Mouse (Mus musculus) embryonic facial prominence, embryonic 14.5 days (tissue): ENCODE results near the gene Vmn1r214. TPM values are rescaled to one million over a fixed set of nuclear protein-coding genes. Genes with fewer than 3 reads are reported as not detected.
A peak's percentile ranks its signal among the peaks of the same experiment; 100 is the strongest.

ENCODE experiments used
- ATAC-seq: fragments of 200-750 bp; cut with Nextera tagmentation; 2 replicates; pipeline ENCODE4 v1.8.0; 2017; ENCODE audit warnings: low read depth, moderate number of reproducible peaks, moderate TSS enrichment
- DNase-seq: peaks from one replicate; pipeline ENCODE4 v3.0.0-alpha.2; 2015; ENCODE audit warnings: low spot score
- H3K27ac ChIP-seq: fragments of 300-500 bp; sonication (generic); replicated peaks from 2 replicates; pipeline ENCODE4 v1.5.1; 2014; ENCODE audit warnings: low read depth, mild to moderate bottlenecking, low read length, moderate library complexity
- H3K27me3 ChIP-seq: fragments of 300-500 bp; sonication (generic); replicated peaks from 2 replicates; pipeline ENCODE4 v1.6.1; 2014; ENCODE audit warnings: low read length; ENCODE audit not compliant: control insufficient read depth, insufficient read depth
- H3K36me3 ChIP-seq: fragments of 300-500 bp; sonication (generic); 2 replicates; pipeline ENCODE4 v1.6.1; 2014; ENCODE audit warnings: low read length, mixed read lengths; ENCODE audit not compliant: control insufficient read depth, insufficient read depth
- H3K4me1 ChIP-seq: fragments of 300-500 bp; sonication (generic); 2 replicates; pipeline ENCODE4 v1.6.1; 2014; ENCODE audit warnings: antibody characterized with exemption, low read length; ENCODE audit not compliant: control insufficient read depth, insufficient read depth
- H3K4me2 ChIP-seq: fragments of 300-500 bp; sonication (generic); 2 replicates; pipeline ENCODE4 v1.6.1; 2014; ENCODE audit warnings: low read depth, mild to moderate bottlenecking, low read length, moderate library complexity, mixed read lengths
- H3K4me3 ChIP-seq: fragments of 300-500 bp; sonication (generic); 2 replicates; pipeline ENCODE4 v1.5.1; 2014; ENCODE audit warnings: low read depth, mild to moderate bottlenecking, low read length
- H3K9ac ChIP-seq: fragments of 300-500 bp; sonication (generic); 2 replicates; pipeline ENCODE4 v1.6.1; 2014; ENCODE audit warnings: low read depth, mild to moderate bottlenecking, low read length, moderate library complexity, mixed read lengths
- H3K9me3 ChIP-seq: fragments of 300-500 bp; sonication (generic); 2 replicates; pipeline ENCODE4 v1.6.1; 2016; ENCODE audit warnings: low read length; ENCODE audit not compliant: control insufficient read depth
- WGBS: fragments of 180-500 bp; shearing (Covaris S2); extraction: QIAGEN DNeasy Blood & Tissue Kit; methylation state at CpG from one replicate; pipeline ENCODE4 v1.1.7; 2014; 5-methylcytosine and 5-hydroxymethylcytosine counted together
- polyA plus RNA-seq: library from polyadenylated mRNA; unstranded; fragments of >200 nt; fragmentation: Nextera tagmentation; extraction: Ambion mirVana; gene quantifications from 2 replicates; pipeline ENCODE4 v1.2.1, GENCODE M21; 2014

Vmn1r214 gene
- not detected in 2 replicates for polyA plus RNA-seq

GRCm38 (mm10) chr13:23030118-23030517, at the start of gene Vmn1r214:
TSS of gene Vmn1r214 (plus strand) at chr13:23030418.
- H3K4me2 ChIP-seq: no peak within 1 kb of the TSS
- no peaks in the 10 kb centered on the region for H3K4me1 ChIP-seq
- no peak within 1 kb of the TSS for H3K4me3 ChIP-seq
- H3K9me3 ChIP-seq: no peaks in the 10 kb centered on the region
- no peak for DNase-seq
- no peaks in the 10 kb centered on the region for H3K27me3 ChIP-seq
- WGBS: 88% methylated on average over 3 of the region's 3 CpGs
- no peak within 1 kb of the TSS for H3K9ac ChIP-seq
- no peak for ATAC-seq
- H3K36me3 ChIP-seq: no peaks in the 10 kb centered on the region
- no peak within 1 kb of the TSS for H3K27ac ChIP-seq

- WGBS: 78% methylated on average over 11 of the region's 11 CpGs
- no peak for ATAC-seq
- H3K9ac ChIP-seq: no peak overlapping the region
- H3K4me2 ChIP-seq: no peak overlapping the region
- no peak overlapping the region for H3K4me3 ChIP-seq
- DNase-seq: no peak
- no peaks in the 10 kb centered on the region for H3K9me3 ChIP-seq
- H3K27me3 ChIP-seq: no peaks in the 10 kb centered on the region
- no peaks in the 10 kb centered on the region for H3K4me1 ChIP-seq
- H3K36me3 ChIP-seq: no peaks in the 10 kb centered on the region
- no peak overlapping the region for H3K27ac ChIP-seq
These were observed 39.9 kb upstream of the Vmn1r214 start for GRCm38 (mm10) chr13:22990214-22990891.

- ATAC-seq: no peak
- H3K36me3 ChIP-seq: no peaks in the 10 kb centered on the region
These were observed 38.0 kb upstream of the Vmn1r214 start for GRCm38 (mm10) chr13:22992178-22992700.

GRCm38 (mm10) chr13:22992721-22993120, 37.5 kb upstream of the Vmn1r214 start:
- Histone ChIP-seq H3K4me2 (no peak overlapping the region), H3K9ac (no peak overlapping the region), H3K9me3 (no peaks in the 10 kb centered on the region), H3K4me1 (no peaks in the 10 kb centered on the region), H3K27me3 (no peaks in the 10 kb centered on the region), H3K4me3 (no peak overlapping the region), H3K27ac (no peak overlapping the region), H3K36me3 (no peaks in the 10 kb centered on the region)
- 51% methylated on average over 2 of the region's 2 CpGs for WGBS
- no peak for DNase-seq
- ATAC-seq: no peak

More at GRCm38 (mm10) chr13:22992178-22992700, 38.0 kb upstream of the Vmn1r214 start:
- Histone ChIP-seq H3K4me1 (no peaks in the 10 kb centered on the region), H3K4me3 (no peak overlapping the region), H3K27me3 (no peaks in the 10 kb centered on the region), H3K9me3 (no peaks in the 10 kb centered on the region), H3K4me2 (no peak overlapping the region), H3K27ac (no peak overlapping the region), H3K9ac (no peak overlapping the region)
- WGBS: 34% methylated on average over 1 of the region's 1 CpGs
- no peak for DNase-seq

GRCm38 (mm10) chr13:23007356-23007755, 22.9 kb upstream of the Vmn1r214 start, which contains the start of gene Vmn1r213:
TSS of gene Vmn1r213 (plus strand) at chr13:23007656.
- Histone ChIP-seq H3K27ac (no peak within 1 kb of the TSS), H3K9me3 (no peaks in the 10 kb centered on the region), H3K27me3 (no peaks in the 10 kb centered on the region), H3K4me2 (no peak within 1 kb of the TSS), H3K9ac (no peak within 1 kb of the TSS), H3K4me3 (no peak within 1 kb of the TSS), H3K36me3 (no peaks in the 10 kb centered on the region), H3K4me1 (no peaks in the 10 kb centered on the region)
- 85% methylated on average over 1 of the region's 1 CpGs for WGBS
- ATAC-seq (no peak), DNase-seq (no peak)

- Histone ChIP-seq H3K4me3 (no peak overlapping the region), H3K4me1 (no peaks in the 10 kb centered on the region), H3K27ac (no peak overlapping the region), H3K9me3 (no peaks in the 10 kb centered on the region), H3K9ac (no peak overlapping the region), H3K36me3 (no peaks in the 10 kb centered on the region), H3K4me2 (no peak overlapping the region), H3K27me3 (no peaks in the 10 kb centered on the region)
- DNase-seq (peak; percentile 85), ATAC-seq (peak; percentile 55; the same call in 1 of the 2 replicates)
These were observed 12.1 kb upstream of the Vmn1r214 start for GRCm38 (mm10) chr13:23018158-23018557.

GRCm38 (mm10) chr13:23024812-23025211, 5.4 kb upstream of the Vmn1r214 start:
- no peak overlapping the region for H3K4me3 ChIP-seq
- DNase-seq (no peak), ATAC-seq (no peak)
- H3K4me1 ChIP-seq: no peaks in the 10 kb centered on the region
- no peaks in the 10 kb centered on the region for H3K9me3 ChIP-seq
- H3K27ac ChIP-seq: no peak overlapping the region
- no peak overlapping the region for H3K4me2 ChIP-seq
- no peak overlapping the region for H3K9ac ChIP-seq
- H3K36me3 ChIP-seq: no peaks in the 10 kb centered on the region
- no peaks in the 10 kb centered on the region for H3K27me3 ChIP-seq

GRCm38 (mm10) chr13:23057778-23058177, 27.6 kb downstream of the Vmn1r214 start:
- H3K9ac ChIP-seq: no peak overlapping the region
- no peak overlapping the region for H3K27ac ChIP-seq
- 43% methylated on average over 1 of the region's 1 CpGs for WGBS
- no peaks in the 10 kb centered on the region for H3K9me3 ChIP-seq
- no peak for ATAC-seq
- DNase-seq: no peak
- H3K4me2 ChIP-seq: no peak overlapping the region
- no peaks in the 10 kb centered on the region for H3K36me3 ChIP-seq
- H3K4me1 ChIP-seq: no peaks in the 10 kb centered on the region
- H3K27me3 ChIP-seq: no peaks in the 10 kb centered on the region
- no peak overlapping the region for H3K4me3 ChIP-seq

- Histone ChIP-seq H3K27me3 (no peaks in the 10 kb centered on the region), H3K27ac (no peak within 1 kb of the TSS), H3K9me3 (no peaks in the 10 kb centered on the region), H3K9ac (no peak within 1 kb of the TSS), H3K4me2 (no peak within 1 kb of the TSS), H3K4me1 (no peaks in the 10 kb centered on the region), H3K36me3 (no peaks in the 10 kb centered on the region), H3K4me3 (no peak within 1 kb of the TSS)
- 76% methylated on average over 1 of the region's 1 CpGs for WGBS
- ATAC-seq (no peak), DNase-seq (no peak)
These were observed 37.5 kb downstream of the Vmn1r214 start, which contains the start of gene Vmn1r215 for GRCm38 (mm10) chr13:23067725-23068124. TSS of gene Vmn1r215 (plus strand) at chr13:23068025.
